Mouse (Mus musculus) monocyte, adult 2 months (primary cell): ENCODE measurements around the gene Tcf12.

Experiments
- DNase-seq, 2 experiments: peaks; one replicate each; pipeline ENCODE4 v3.0.0; 2022; ENCODE audit warnings: low spot score in 2 of 2, low read depth in 1 of 2

The Tcf12 gene

GRCm38 (mm10) chr9:72111622-72112550 is at the start of gene Tcf12:
Tcf12 (minus strand) TSS chr9:72111871.
- peak; percentile 52 to 64 for DNase-seq

GRCm38 (mm10) chr9:72158392-72158791 is 46.7 kb upstream of the Tcf12 start:
- DNase-seq = no peak

- no peak for DNase-seq
Observed at GRCm38 (mm10) chr9:72157091-72157490, 45.4 kb upstream of the Tcf12 start.

GRCm38 (mm10) chr9:72155250-72156138 is 43.8 kb upstream of the Tcf12 start:
- DNase-seq = no peak

GRCm38 (mm10) chr9:72144148-72144547 is 32.5 kb upstream of the Tcf12 start:
- DNase-seq = no peak

- no peak for DNase-seq
Observed at GRCm38 (mm10) chr9:72137899-72138298, 26.2 kb upstream of the Tcf12 start.

GRCm38 (mm10) chr9:72133772-72134245 is 22.1 kb upstream of the Tcf12 start:
- no peak for DNase-seq

- peak; percentile 5 to 49 for DNase-seq
Observed at GRCm38 (mm10) chr9:72133089-72133771, 21.6 kb upstream of the Tcf12 start.

- no peak for DNase-seq
Observed at GRCm38 (mm10) chr9:72132728-72133088, 21.0 kb upstream of the Tcf12 start.

GRCm38 (mm10) chr9:72129884-72130283 is 18.2 kb upstream of the Tcf12 start:
- DNase-seq = no peak

- no peak for DNase-seq
Observed at GRCm38 (mm10) chr9:72125442-72125841, 13.8 kb upstream of the Tcf12 start.

GRCm38 (mm10) chr9:72118490-72118889 is 6.8 kb upstream of the Tcf12 start:
- no peak for DNase-seq

- peak in 1 of 2 experiments; percentile 28 for DNase-seq
Observed at GRCm38 (mm10) chr9:72111004-72111621, 558 bp downstream of the Tcf12 start.

- DNase-seq = no peak
Observed at GRCm38 (mm10) chr9:72110627-72111003, 1.1 kb downstream of the Tcf12 start.

GRCm38 (mm10) chr9:72103471-72103870 is 8.2 kb downstream of the Tcf12 start:
- DNase-seq = no peak

- DNase-seq = no peak
Observed at GRCm38 (mm10) chr9:72099945-72100685, 11.6 kb downstream of the Tcf12 start.

GRCm38 (mm10) chr9:72098056-72098455 is 13.6 kb downstream of the Tcf12 start:
- DNase-seq = no peak

GRCm38 (mm10) chr9:72097083-72097482 is 14.6 kb downstream of the Tcf12 start:
- DNase-seq = no peak

- DNase-seq = no peak
Observed at GRCm38 (mm10) chr9:72094675-72095074, 17.0 kb downstream of the Tcf12 start.

GRCm38 (mm10) chr9:72092191-72092590 is 19.5 kb downstream of the Tcf12 start:
- no peak for DNase-seq
